Mouse (Mus musculus) liver (tissue): Measurements from ENCODE around the gene Wscd2.
"Not testable (repeated sequence)": the region's sequence is repeated elsewhere in the genome, so short reads cannot be mapped to it uniquely, and the experiment has no call there.

ENCODE experiments used
- DNase-seq: peaks from one replicate; pipeline ENCODE4 v3.0.0-alpha.2; 2020; ENCODE audit warnings: mixed read lengths

Wscd2 gene

GRCm38 (mm10) chr5:113585619-113586457, 95.7 kb downstream of the Wscd2 start:
- DNase-seq = not testable (repeated sequence)

GRCm38 (mm10) chr5:113586458-113586849, 96.3 kb downstream of the Wscd2 start:
- not testable (repeated sequence) for DNase-seq

GRCm38 (mm10) chr5:113590010-113590640, 100.0 kb downstream of the Wscd2 start:
- no peak for DNase-seq

- no peak for DNase-seq
These were observed 101.0 kb downstream of the Wscd2 start for GRCm38 (mm10) chr5:113591166-113591565.

GRCm38 (mm10) chr5:113591751-113592230, 101.7 kb downstream of the Wscd2 start:
- DNase-seq = no peak

GRCm38 (mm10) chr5:113593911-113594705, 104.0 kb downstream of the Wscd2 start:
- DNase-seq = no peak

- no peak for DNase-seq
These were observed 106.1 kb downstream of the Wscd2 start for GRCm38 (mm10) chr5:113596252-113596651.

GRCm38 (mm10) chr5:113596780-113597353, 106.7 kb downstream of the Wscd2 start:
- no peak for DNase-seq

- no peak for DNase-seq
These were observed 110.0 kb downstream of the Wscd2 start for GRCm38 (mm10) chr5:113600181-113600580.

- DNase-seq = no peak
These were observed 110.7 kb downstream of the Wscd2 start for GRCm38 (mm10) chr5:113600803-113601202.

GRCm38 (mm10) chr5:113603471-113603870, 113.3 kb downstream of the Wscd2 start:
- no peak for DNase-seq

GRCm38 (mm10) chr5:113604758-113605157, 114.6 kb downstream of the Wscd2 start:
- no peak for DNase-seq

- no peak for DNase-seq
These were observed 116.0 kb downstream of the Wscd2 start for GRCm38 (mm10) chr5:113606121-113606520.

GRCm38 (mm10) chr5:113606961-113607785, 117.0 kb downstream of the Wscd2 start:
- DNase-seq = no peak

- DNase-seq = no peak
These were observed 117.9 kb downstream of the Wscd2 start for GRCm38 (mm10) chr5:113607941-113608431.

GRCm38 (mm10) chr5:113608511-113608910, 118.4 kb downstream of the Wscd2 start:
- DNase-seq = no peak

- no peak for DNase-seq
These were observed 119.8 kb downstream of the Wscd2 start for GRCm38 (mm10) chr5:113609891-113610290.

GRCm38 (mm10) chr5:113610490-113610889, 120.4 kb downstream of the Wscd2 start:
- no peak for DNase-seq

GRCm38 (mm10) chr5:113611131-113611530, 121.0 kb downstream of the Wscd2 start:
- DNase-seq = no peak

GRCm38 (mm10) chr5:113611771-113612233, 121.7 kb downstream of the Wscd2 start:
- DNase-seq = no peak

GRCm38 (mm10) chr5:113618716-113619115, 128.6 kb downstream of the Wscd2 start:
- DNase-seq = no peak

- no peak for DNase-seq
These were observed 129.0 kb downstream of the Wscd2 start for GRCm38 (mm10) chr5:113619151-113619550.
